Mouse (Mus musculus): ENCODE measurements around the gene Chd6. TPM values are rescaled to one million over a fixed set of nuclear protein-coding genes. Genes with fewer than 3 reads are reported as not detected.

The Chd6 gene
- polyA plus RNA-seq, 1 experiment, result 5.4 TPM

GRCm38 (mm10) chr2:161112011-161112410 is 3.1 kb upstream of the Chd6 start:
- Histone ChIP-seq H3K4me1 (peaks cover 33% of the 10 kb centered on the region), H3K36me3 (replicated peaks; ENCODE audit: low read length) (no peaks in the 10 kb centered on the region), H3K9me3 (peaks cover 13% of the 10 kb centered on the region), H3K27me3 (replicated peaks) (no peaks in the 10 kb centered on the region), H3K4me3 (replicated peaks) (no peak overlapping the region)
- no peak for TF ChIP-seq GATA1 (IDR thresholded peaks at IDR 0.05; ENCODE audit: borderline replicate concordance, low read length)
- TF ChIP-seq FLI1 (IDR thresholded peaks at IDR 0.05; ENCODE audit: low read length), result no peak

- H3K9me3 ChIP-seq, result peaks cover 9% of the 10 kb centered on the region
- no peak for TF ChIP-seq GATA1 (IDR thresholded peaks at IDR 0.05; ENCODE audit: borderline replicate concordance, low read length)
- TF ChIP-seq FLI1 (IDR thresholded peaks at IDR 0.05; ENCODE audit: low read length), result no peak
- no peaks in the 10 kb centered on the region for H3K27me3 ChIP-seq (replicated peaks)
- H3K36me3 ChIP-seq (replicated peaks; ENCODE audit: low read length), result peaks cover 6% of the 10 kb centered on the region
- peak overlapping the region; percentile 94 for H3K4me3 ChIP-seq (replicated peaks)
- H3K4me1 ChIP-seq, result peaks cover 41% of the 10 kb centered on the region
Measured at GRCm38 (mm10) chr2:161109398-161109821, 535 bp upstream of the Chd6 start.

GRCm38 (mm10) chr2:161108085-161108927 is 569 bp downstream of the Chd6 start:
- TF ChIP-seq FLI1 (IDR thresholded peaks at IDR 0.05; ENCODE audit: low read length) (no peak), GATA1 (IDR thresholded peaks at IDR 0.05; ENCODE audit: borderline replicate concordance, low read length) (no peak)
- Histone ChIP-seq H3K4me1 (peaks cover 48% of the 10 kb centered on the region), H3K9me3 (peaks cover 4% of the 10 kb centered on the region), H3K27me3 (replicated peaks) (no peaks in the 10 kb centered on the region), H3K36me3 (replicated peaks; ENCODE audit: low read length) (peaks cover 6% of the 10 kb centered on the region), H3K4me3 (replicated peaks) (peak overlapping the region; percentile 94)

GRCm38 (mm10) chr2:161107236-161107635 is 1.6 kb downstream of the Chd6 start:
- TF ChIP-seq FLI1 (IDR thresholded peaks at IDR 0.05; ENCODE audit: low read length), result no peak
- TF ChIP-seq GATA1 (IDR thresholded peaks at IDR 0.05; ENCODE audit: borderline replicate concordance, low read length), result no peak
- H3K4me1 ChIP-seq, result peaks cover 53% of the 10 kb centered on the region
- H3K27me3 ChIP-seq (replicated peaks), result no peaks in the 10 kb centered on the region

GRCm38 (mm10) chr2:161103769-161104168 is 5.1 kb downstream of the Chd6 start:
- Histone ChIP-seq H3K36me3 (replicated peaks; ENCODE audit: low read length) (peaks cover 6% of the 10 kb centered on the region), H3K27me3 (replicated peaks) (no peaks in the 10 kb centered on the region), H3K4me1 (peaks cover 44% of the 10 kb centered on the region), H3K4me3 (replicated peaks) (no peak overlapping the region), H3K9me3 (no peaks in the 10 kb centered on the region)
- TF ChIP-seq GATA1 (IDR thresholded peaks at IDR 0.05; ENCODE audit: borderline replicate concordance, low read length), result no peak
- TF ChIP-seq FLI1 (IDR thresholded peaks at IDR 0.05; ENCODE audit: low read length), result no peak

More at GRCm38 (mm10) chr2:161107236-161107635, 1.6 kb downstream of the Chd6 start:
- Histone ChIP-seq H3K9me3 (no peaks in the 10 kb centered on the region), H3K4me3 (replicated peaks) (peak overlapping the region; percentile 42), H3K36me3 (replicated peaks; ENCODE audit: low read length) (peaks cover 6% of the 10 kb centered on the region)

GRCm38 (mm10) chr2:161102102-161102501 is 6.8 kb downstream of the Chd6 start:
- peaks cover 6% of the 10 kb centered on the region for H3K36me3 ChIP-seq (replicated peaks; ENCODE audit: low read length)
- H3K27me3 ChIP-seq (replicated peaks), result no peaks in the 10 kb centered on the region
- H3K4me1 ChIP-seq, result peaks cover 45% of the 10 kb centered on the region
- no peaks in the 10 kb centered on the region for H3K9me3 ChIP-seq
- TF ChIP-seq FLI1 (IDR thresholded peaks at IDR 0.05; ENCODE audit: low read length), result no peak
- no peak for TF ChIP-seq GATA1 (IDR thresholded peaks at IDR 0.05; ENCODE audit: borderline replicate concordance, low read length)
- peak overlapping the region; percentile 33 for H3K4me3 ChIP-seq (replicated peaks)

GRCm38 (mm10) chr2:161097746-161098145 is 11.1 kb downstream of the Chd6 start:
- peaks cover 12% of the 10 kb centered on the region for H3K36me3 ChIP-seq (replicated peaks; ENCODE audit: low read length)
- no peak overlapping the region for H3K4me3 ChIP-seq (replicated peaks)
- no peaks in the 10 kb centered on the region for H3K9me3 ChIP-seq
- TF ChIP-seq FLI1 (IDR thresholded peaks at IDR 0.05; ENCODE audit: low read length), result no peak
- H3K27me3 ChIP-seq (replicated peaks), result no peaks in the 10 kb centered on the region
- H3K4me1 ChIP-seq, result peaks cover 35% of the 10 kb centered on the region

- no peak overlapping the region for H3K4me3 ChIP-seq (replicated peaks)
- peaks cover 40% of the 10 kb centered on the region for H3K4me1 ChIP-seq
- peaks cover 24% of the 10 kb centered on the region for H3K36me3 ChIP-seq (replicated peaks; ENCODE audit: low read length)
- no peaks in the 10 kb centered on the region for H3K9me3 ChIP-seq
- no peaks in the 10 kb centered on the region for H3K27me3 ChIP-seq (replicated peaks)
- TF ChIP-seq FLI1 (IDR thresholded peaks at IDR 0.05; ENCODE audit: low read length) (no peak), GATA1 (IDR thresholded peaks at IDR 0.05; ENCODE audit: borderline replicate concordance, low read length) (no peak)
Measured at GRCm38 (mm10) chr2:161090746-161091405, 18.0 kb downstream of the Chd6 start.

GRCm38 (mm10) chr2:161090200-161090599 is 18.7 kb downstream of the Chd6 start:
- H3K27me3 ChIP-seq (replicated peaks), result no peaks in the 10 kb centered on the region

GRCm38 (mm10) chr2:161078590-161078989 is 30.3 kb downstream of the Chd6 start:
- no peaks in the 10 kb centered on the region for H3K27me3 ChIP-seq (replicated peaks)
- no peaks in the 10 kb centered on the region for H3K9me3 ChIP-seq
- H3K4me3 ChIP-seq (replicated peaks), result no peak overlapping the region
- peaks cover 73% of the 10 kb centered on the region for H3K4me1 ChIP-seq
- H3K36me3 ChIP-seq (replicated peaks; ENCODE audit: low read length), result peaks cover 19% of the 10 kb centered on the region
- TF ChIP-seq GATA1 (IDR thresholded peaks at IDR 0.05; ENCODE audit: borderline replicate concordance, low read length) (no peak), FLI1 (IDR thresholded peaks at IDR 0.05; ENCODE audit: low read length) (no peak)

More at GRCm38 (mm10) chr2:161090200-161090599, 18.7 kb downstream of the Chd6 start:
- Histone ChIP-seq H3K36me3 (replicated peaks; ENCODE audit: low read length) (peaks cover 21% of the 10 kb centered on the region), H3K4me1 (peaks cover 41% of the 10 kb centered on the region), H3K9me3 (no peaks in the 10 kb centered on the region), H3K4me3 (replicated peaks) (no peak overlapping the region)
- TF ChIP-seq GATA1 (IDR thresholded peaks at IDR 0.05; ENCODE audit: borderline replicate concordance, low read length) (no peak), FLI1 (IDR thresholded peaks at IDR 0.05; ENCODE audit: low read length) (no peak)
